Mouse (Mus musculus): ENCODE data around the gene Gm13304.
"Not testable (repeated sequence)": the region's sequence is repeated elsewhere in the genome, so short reads cannot be mapped to it uniquely, and the experiment has no call there.

Gene Gm13304

GRCm38 (mm10) chr4:42114517-42114916, at the start of gene Gm13304:
Gene Gm13304 (plus strand): TSS chr4:42114817.
- CTCF ChIA-PET, POLR2A ChIA-PET: not testable (repeated sequence)

DNA sequence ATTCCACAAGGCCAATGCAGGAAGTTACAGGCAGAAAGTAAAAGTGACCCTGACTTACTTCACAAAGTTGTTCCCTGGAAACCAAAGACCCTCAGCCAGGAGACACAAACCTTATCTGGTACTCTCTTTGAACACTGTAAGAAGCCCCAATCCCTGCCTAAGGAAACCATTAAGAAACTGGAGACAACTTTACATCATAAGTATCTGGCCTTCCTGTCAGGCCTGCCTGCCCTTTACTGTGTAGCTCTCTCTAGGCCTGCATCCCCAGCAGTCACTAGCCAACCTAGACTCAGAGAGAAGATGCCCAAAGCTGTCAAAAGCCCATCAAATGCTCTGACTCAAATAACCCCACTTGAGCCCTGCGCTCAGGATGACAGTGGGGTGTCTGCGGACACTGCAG, 23.7 kb upstream of the Gm13304 start, which contains the start of gene Gm3893:
Gene Gm3893, plus strand, starts transcription at position 301 of the 400 bp plus-strand sequence.
- POLR2A ChIA-PET, CTCF ChIA-PET: not testable (repeated sequence)

DNA sequence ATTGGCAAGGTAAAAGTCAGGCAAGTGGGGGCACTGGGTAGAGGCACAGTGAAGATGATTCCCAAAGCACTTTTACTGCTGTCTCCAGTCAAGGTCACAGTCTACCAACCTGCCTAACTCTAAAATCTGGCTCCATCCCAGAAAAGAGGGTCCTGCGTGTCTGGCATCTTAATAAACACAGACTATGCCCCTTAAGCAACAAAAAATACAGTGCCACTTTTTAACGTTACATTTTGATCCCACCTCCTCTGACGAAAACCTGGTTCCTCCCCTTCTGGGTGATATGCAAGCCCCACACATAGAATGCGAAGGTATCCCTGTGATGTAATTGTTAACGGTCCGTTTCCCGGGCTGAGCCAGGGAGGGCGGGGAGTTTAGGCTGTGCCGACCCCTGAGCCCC, 38.5 kb downstream of the Gm13304 start, which contains the start of gene Gm13306:
Gene Gm13306, plus strand, starts transcription at position 301 of the 400 bp plus-strand sequence.
- CTCF ChIA-PET, POLR2A ChIA-PET: not testable (repeated sequence)

Data from embryonic stem cell, embryonic (primary cell).